Mouse (Mus musculus): ENCODE data around the gene Acsm2.

GRCm38 (mm10) chr7:119528617-119529016, 25.5 kb upstream of the Acsm2 start:
- TF ChIP-seq POLR2A (IDR thresholded peaks at IDR 0.05; ENCODE audit: borderline replicate concordance, insufficient read depth, low read length) (no peak), CTCF (IDR thresholded peaks at IDR 0.05; ENCODE audit: borderline replicate concordance, insufficient read depth, low read depth, low read length) (no peak)

Measured in cerebellum, adult 2 months (tissue).